9 mouse cellular contexts compared by ENCODE assay signal in the genomic region with DNA sequence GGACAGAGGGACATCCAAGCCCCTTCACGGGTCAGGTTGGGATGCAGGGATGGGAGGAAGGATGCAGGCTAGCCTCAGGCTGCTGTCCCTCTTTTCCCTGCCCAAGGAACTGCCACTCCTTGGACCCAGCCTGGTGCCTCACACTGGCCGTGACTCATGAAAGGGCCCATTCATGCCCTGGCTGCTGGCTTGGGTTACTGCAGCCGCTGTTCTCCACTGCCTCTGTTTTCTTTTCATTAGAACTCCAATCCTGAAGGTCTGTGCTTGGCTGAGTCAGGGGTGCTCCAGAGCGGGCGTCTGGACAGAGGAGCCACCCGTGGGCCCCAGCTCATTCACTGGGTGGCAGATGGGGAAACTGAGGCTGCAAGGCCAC. TPM values are rescaled to one million over a fixed set of nuclear protein-coding genes. Genes with fewer than 3 reads are reported as not detected.
DNase-seq lines count a peak whose midpoint lies in the region; ATAC-seq and TF ChIP-seq lines count a peak whose summit lies in the region.
"Had no signal": no experiment of that assay in that cellular context is flagged by ENCODE, and none has a peak within 500 bp of the region (broad histone marks: within the 10 kb centered on the region; RNA-seq: fewer than 3 reads in every experiment).

No protein-coding gene starts in this region.

- TF ChIP-seq CTCF in C2C12 (IDR thresholded peaks at IDR 0.05; ENCODE audit: control insufficient read depth, insufficient read depth, insufficient read length): no peak

- no peaks in the 10 kb centered on the region for H3K79me3 ChIP-seq in C2C12 (ENCODE audit: low read depth)

- H3K79me2 ChIP-seq in C2C12 (ENCODE audit: control insufficient read depth, insufficient read depth): no peaks in the 10 kb centered on the region

- H3K36me3 ChIP-seq in heart, embryonic 15.5 days: no peaks in the 10 kb centered on the region
- no peaks in the 10 kb centered on the region for H3K36me3 ChIP-seq in C2C12 (ENCODE audit: control insufficient read depth, insufficient read depth)
- H3K36me3 ChIP-seq in embryonic facial prominence, embryonic 12.5 days: no peaks in the 10 kb centered on the region

- H3ac ChIP-seq in C2C12 (ENCODE audit: control insufficient read depth, insufficient read length, low read depth): peak overlapping the region; percentile 8

- 0 out of 2 replicates have a peak, but pooled peaks have one; percentile 34 for ATAC-seq in heart, embryonic 15.5 days (replicated peaks; ENCODE audit: insufficient number of reproducible peaks, insufficient read depth, low FRiP score, low read depth)
- ATAC-seq in embryonic facial prominence, embryonic 12.5 days (ENCODE audit: insufficient number of reproducible peaks, insufficient read depth, low FRiP score, low TSS enrichment): peak; percentile 31; the same call in 1 of the 2 replicates

- H3K4me1 ChIP-seq in heart, embryonic 15.5 days (replicated peaks): peaks cover 10% of the 10 kb centered on the region
- peaks cover 4% of the 10 kb centered on the region; the same call in 1 of the 2 replicates for H3K4me1 ChIP-seq in embryonic facial prominence, embryonic 12.5 days

- WGBS in heart, embryonic 15.5 days: 68% methylated on average over 6 of the region's 6 CpGs
- 30% methylated on average over 6 of the region's 6 CpGs for WGBS in embryonic facial prominence, embryonic 12.5 days

- H3K9ac ChIP-seq in heart, embryonic 15.5 days: no peak overlapping the region
- H3K9ac ChIP-seq in embryonic facial prominence, embryonic 12.5 days: no peak overlapping the region

- DNase-seq in heart, adult 18-20 months: no peak
- DNase-seq in left cerebral cortex, postnatal 36 days (ENCODE audit: low spot score in 2 of 2): peak; percentile 23 to 24
- DNase-seq in urinary bladder, postnatal 4 days (ENCODE audit: low spot score in 2 of 2): no peak
- no peak for DNase-seq in heart, postnatal 4 days
- DNase-seq in thymus, postnatal 4 days: no peak

- no peak overlapping the region for H3K4me3 ChIP-seq in heart, embryonic 15.5 days
- H3K4me3 ChIP-seq in C2C12 (ENCODE audit: insufficient read depth, poor library complexity, severe bottlenecking): no peak overlapping the region
- H3K4me3 ChIP-seq in embryonic facial prominence, embryonic 12.5 days: no peak overlapping the region
- H3K4me3 ChIP-seq: erythroblast, embryonic 14.5 days had no signal

- intact Hi-C loops in left cerebral cortex, postnatal 36 days (cut with DNase I): loop anchor here (5.0 kb wide), 1 partner anchor 82 kb away; no protein-coding TSS in a partner anchor

- no peak overlapping the region for H3K27ac ChIP-seq in heart, embryonic 15.5 days
- H3K27ac ChIP-seq in embryonic facial prominence, embryonic 12.5 days: peak overlapping the region; percentile 75; the same call in 1 of the 2 replicates

- H3K4me2 ChIP-seq in heart, embryonic 15.5 days: no peak overlapping the region
- H3K4me2 ChIP-seq in embryonic facial prominence, embryonic 12.5 days (replicated peaks): no peak overlapping the region

- peaks cover 34% of the 10 kb centered on the region for H3K27me3 ChIP-seq in heart, embryonic 15.5 days
- no peaks in the 10 kb centered on the region for H3K27me3 ChIP-seq in C2C12 (ENCODE audit: control insufficient read depth, insufficient read depth, insufficient read length)
- peaks cover 43% of the 10 kb centered on the region for H3K27me3 ChIP-seq in embryonic facial prominence, embryonic 12.5 days

- no peaks in the 10 kb centered on the region for H3K9me3 ChIP-seq in heart, embryonic 15.5 days (replicated peaks)
- no peaks in the 10 kb centered on the region for H3K9me3 ChIP-seq in embryonic facial prominence, embryonic 12.5 days

TF ChIP-seq in C2C12, 6 proteins besides CTCF, POLR2A, EP300 and RAD21:
- no peak for TF ChIP-seq MAX (IDR thresholded peaks at IDR 0.05)
- TF ChIP-seq USF1 (IDR thresholded peaks at IDR 0.05; ENCODE audit: low read depth): no peak
- no peak for TF ChIP-seq CEBPB (IDR thresholded peaks at IDR 0.05; ENCODE audit: low read depth)
- no peak for TF ChIP-seq FOSL1 (IDR thresholded peaks at IDR 0.05; ENCODE audit: insufficient read depth, low read length, poor library complexity, severe bottlenecking)
- no peak for TF ChIP-seq MYOG (IDR thresholded peaks at IDR 0.05; ENCODE audit: control insufficient read depth, extremely low read depth, insufficient read length)
TF ChIP-seq in C2C12: peak in this region for 0.

RNA-seq across cellular contexts. Expression of gene Zfpm1, which starts 57.3 kb away (rescaled TPM):
- polyA plus RNA-seq in heart, embryonic 15.5 days (2015; fragmentation: Nextera tagmentation; extraction: Ambion mirVana): 3.8 and 3.9 TPM in 2 replicates
- 10 to 100 TPM; 18.4 to 23.0 TPM for total RNA-seq in heart, adult 18-20 months (2021)
- polyA plus RNA-seq in C2C12 (2012; fragmentation: generic; extraction: Trizol): 20.7 TPM
- 2.1 and 2.8 TPM in 2 replicates for polyA plus RNA-seq in embryonic facial prominence, embryonic 12.5 days (2016; fragmentation: Nextera tagmentation; extraction: Ambion mirVana)
- total RNA-seq in left cerebral cortex, postnatal 36 days (2021): 10 to 100 TPM; 33.9 to 35.3 TPM
- 10 to 100 TPM; 45.7 to 47.0 TPM for total RNA-seq in heart, postnatal 4 days (2021)

Comparison
In these comparisons a context has a peak if more than half of its experiments do, and no peak if none do; other contexts are left out.
1. DNase-seq: peak in left cerebral cortex, postnatal 36 days (2 of 2); none in heart, adult 18-20 months (0 of 2), urinary bladder, postnatal 4 days (0 of 2), heart, postnatal 4 days (single experiment) and thymus, postnatal 4 days (single experiment).